Mouse (Mus musculus) erythroid progenitor cell, adult 5-6 weeks (primary cell): ENCODE results near the gene Ldb3. TPM values are rescaled to one million over a fixed set of nuclear protein-coding genes. Genes with fewer than 3 reads are reported as not detected.

ENCODE experiments used
- ATAC-seq: replicated peaks from 2 replicates; pipeline ENCODE4 v1.8.0; 2016; ENCODE audit warnings: moderate number of reproducible peaks, mild to moderate bottlenecking, moderate TSS enrichment, inconsistent platforms; ENCODE audit not compliant: poor library complexity, low FRiP score, severe bottlenecking
- total RNA-seq, 2 experiments: library from RNA; stranded (forward) in 1 of 2; stranded (reverse) in 1 of 2; fragments of 150-400 nt in 1 of 2; fragments of 186-747, 209-891 nt in 1 of 2; gene quantifications; 2 replicates each; pipeline versions ENCODE4 v1.2.3 to v1.2.4; 2015 to 2017; ENCODE audit warnings: low replicate concordance in 2 of 2

Ldb3 gene
- total RNA-seq, 2 experiments from 2014 or later = not detected

DNA sequence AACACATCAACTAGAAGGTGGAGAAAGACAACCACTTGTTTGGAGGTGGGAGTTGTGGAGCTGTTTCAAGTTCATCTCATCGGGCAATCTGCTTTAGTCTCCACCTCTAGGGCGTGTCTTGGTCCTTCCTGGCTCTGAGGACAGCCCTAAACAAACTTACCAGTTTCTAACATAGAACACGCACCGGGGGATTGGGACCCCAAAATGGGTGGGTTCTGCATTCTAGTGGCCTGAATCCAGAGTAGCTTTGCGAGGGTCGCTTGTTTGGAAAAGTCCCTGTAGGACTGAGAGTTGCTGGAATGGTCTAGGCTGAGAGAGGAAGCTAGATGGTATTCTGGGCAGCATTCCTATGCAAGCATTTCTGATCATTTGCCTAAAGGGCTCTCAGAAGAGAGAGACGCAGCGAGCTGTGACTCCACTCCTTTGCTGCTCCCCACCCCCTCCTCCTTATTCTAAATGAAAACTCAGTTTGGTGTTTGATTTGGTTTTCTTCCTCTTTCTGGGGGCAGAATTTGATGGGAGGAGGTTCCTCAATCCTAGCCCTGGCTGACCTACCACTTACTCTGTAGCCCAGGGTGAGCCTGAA is 70.4 kb downstream of the Ldb3 start:
- no peak for ATAC-seq

DNA sequence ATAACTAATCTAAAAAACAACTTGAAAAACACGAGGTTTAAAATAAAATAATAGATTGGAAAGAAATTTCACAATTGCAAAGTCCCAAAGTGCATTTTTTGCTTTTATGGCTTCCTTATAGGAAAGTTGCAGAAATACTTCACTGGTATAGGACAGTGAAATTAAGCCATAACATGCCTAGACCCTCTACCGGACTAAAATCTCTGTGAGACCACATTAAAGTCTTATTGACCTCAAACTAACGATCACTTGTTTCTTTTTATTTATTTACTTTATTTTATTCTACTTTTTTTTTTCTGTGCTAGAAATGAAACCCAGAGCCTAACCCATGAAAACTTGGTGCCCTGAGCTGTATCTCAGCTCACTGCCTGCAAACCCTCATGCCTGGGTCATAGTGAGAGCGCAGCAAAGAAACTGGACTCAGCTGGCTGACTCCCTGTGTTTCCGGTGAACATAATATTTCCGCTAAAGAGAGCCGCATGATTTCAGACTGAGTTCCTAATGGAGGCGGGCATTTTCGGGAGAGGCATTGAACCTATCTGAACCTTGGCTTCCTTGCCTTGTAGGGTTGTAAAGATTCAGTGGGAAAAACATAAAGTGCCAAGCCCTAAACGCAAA is 71.4 kb downstream of the Ldb3 start:
- ATAC-seq = no peak

DNA sequence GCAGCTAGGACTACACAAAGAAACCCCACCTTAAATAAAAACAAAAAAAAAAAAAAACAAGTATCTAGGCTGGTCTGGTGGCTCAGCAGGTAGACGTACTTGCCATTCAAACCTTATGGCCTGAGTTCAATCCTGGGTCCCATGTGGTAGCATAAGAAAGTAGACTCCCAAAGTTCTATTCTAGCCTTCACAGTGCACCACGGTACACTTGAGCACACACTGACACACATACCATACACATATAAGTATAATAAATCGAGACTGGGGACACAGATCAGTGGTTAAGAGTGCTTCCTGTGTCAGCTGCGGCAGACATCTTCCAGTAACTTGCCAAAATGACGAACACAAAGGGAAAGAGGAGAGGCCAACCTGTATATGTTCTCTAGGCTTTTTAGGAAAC is 72.6 kb downstream of the Ldb3 start:
- ATAC-seq = no peak

DNA sequence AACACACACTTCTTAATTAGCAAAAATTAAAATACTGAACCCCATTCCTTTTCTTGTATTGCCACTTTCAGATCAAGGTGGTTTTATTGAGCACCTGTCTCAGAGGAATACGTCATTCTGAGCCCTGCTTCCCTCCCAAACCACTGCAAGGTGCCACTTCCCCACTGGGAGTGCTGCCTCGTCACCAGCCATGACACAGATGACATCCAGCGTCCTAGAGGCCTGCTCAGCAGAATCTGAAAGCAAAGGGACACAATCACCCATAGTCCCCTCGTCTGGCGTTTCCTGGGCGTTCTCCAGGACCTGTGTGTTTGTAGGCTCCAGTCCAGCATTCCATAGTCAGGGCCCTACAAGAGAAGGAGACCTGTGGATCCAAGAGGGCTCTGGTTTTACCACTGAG is 74.4 kb downstream of the Ldb3 start:
- ATAC-seq = no peak

DNA sequence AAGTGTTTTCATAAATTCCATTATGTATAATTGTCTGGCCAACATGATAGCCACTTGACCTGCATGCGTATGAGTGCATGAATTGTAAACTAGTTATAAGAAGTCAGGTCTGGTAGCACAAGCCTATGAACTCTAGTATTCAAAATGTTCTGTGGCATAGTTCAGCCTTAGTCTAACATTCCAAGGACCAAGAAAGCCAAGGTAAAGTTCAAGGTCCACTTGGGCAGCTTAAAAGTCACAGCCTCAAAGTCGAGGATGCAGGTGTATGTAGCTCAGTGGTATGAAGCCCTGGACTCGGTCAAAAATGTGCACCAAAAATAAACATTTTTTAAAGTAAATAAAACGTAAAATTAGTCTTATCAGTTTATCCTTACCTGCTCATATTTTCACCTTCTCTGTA is 75.9 kb downstream of the Ldb3 start:
- no peak for ATAC-seq

DNA sequence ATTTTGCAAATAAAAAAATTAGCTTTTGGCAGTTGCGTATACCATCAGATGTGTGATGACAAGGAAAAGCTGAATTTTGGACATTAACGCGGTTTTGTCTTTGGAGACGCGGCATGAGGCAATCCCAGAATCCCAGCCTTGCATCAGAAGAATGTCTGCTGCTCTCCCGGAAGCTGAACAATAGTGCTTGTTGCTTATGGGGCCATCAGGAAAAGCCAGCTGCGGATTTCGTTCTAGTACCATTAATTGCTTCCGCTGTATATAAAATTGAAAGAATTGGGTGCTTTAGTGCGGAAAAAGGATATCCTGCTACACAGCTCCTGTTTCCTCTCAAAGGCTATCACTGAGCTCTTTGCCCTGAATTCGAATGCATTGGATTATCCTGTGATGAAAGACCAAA is 76.6 kb downstream of the Ldb3 start:
- ATAC-seq = no peak

DNA sequence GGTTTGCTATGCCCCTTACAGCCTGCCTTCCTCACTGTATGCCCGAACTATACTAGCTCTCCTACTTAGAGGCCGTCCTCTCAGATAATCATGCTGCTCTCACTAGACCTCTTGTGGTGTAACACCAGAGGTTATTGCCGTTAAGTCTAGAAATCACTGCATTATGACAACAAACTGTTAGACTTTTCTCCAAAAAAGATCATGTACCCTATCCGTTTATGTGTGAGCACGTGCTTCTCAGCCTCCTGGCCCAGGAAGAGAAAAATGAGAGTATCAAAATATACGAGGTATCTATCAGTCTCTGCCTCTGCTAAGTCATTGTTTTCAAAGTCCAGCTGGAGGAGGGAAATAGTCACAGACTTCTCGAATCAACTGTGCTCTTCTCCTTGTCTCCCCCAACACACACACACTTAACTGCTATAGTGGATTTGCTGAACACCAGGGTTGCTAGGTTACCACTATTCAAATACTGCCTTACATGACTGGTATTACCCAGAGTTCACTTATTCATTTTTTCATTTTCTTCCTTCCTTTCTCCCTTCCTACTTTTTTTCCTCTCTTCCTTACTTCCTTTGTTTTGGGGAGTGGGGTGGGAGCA is 79.5 kb downstream of the Ldb3 start:
- no peak for ATAC-seq

DNA sequence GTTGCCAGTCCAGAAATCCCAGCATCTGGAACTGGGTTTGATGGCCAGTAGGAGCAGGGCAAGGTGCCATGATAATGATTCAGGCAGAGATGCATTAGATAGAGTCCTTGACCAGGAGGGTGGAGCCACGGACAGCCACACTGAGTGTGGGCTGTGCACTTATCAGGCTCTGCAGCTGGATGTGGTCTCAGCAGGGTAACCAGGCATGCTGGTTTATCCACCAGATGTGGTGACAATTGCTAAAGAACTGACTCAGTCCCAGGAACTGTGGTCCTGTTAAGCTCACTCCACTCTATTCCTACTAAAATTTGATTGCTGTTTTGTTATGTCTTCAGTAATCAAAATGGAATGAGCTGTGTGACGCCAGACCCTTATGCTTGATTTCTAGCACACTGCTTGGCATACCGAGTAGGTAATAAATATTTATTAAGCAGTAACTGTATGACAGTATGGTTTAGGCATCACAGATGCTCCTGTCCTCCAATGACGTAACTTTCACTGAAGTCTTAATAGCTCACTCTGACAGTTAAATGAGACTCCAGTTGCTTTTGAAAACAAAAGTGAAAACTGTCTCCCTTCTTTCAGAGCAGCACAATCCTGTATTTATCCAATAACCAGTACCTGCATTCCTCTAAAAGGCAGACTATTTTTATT is 80.2 kb downstream of the Ldb3 start:
- ATAC-seq = no peak

DNA sequence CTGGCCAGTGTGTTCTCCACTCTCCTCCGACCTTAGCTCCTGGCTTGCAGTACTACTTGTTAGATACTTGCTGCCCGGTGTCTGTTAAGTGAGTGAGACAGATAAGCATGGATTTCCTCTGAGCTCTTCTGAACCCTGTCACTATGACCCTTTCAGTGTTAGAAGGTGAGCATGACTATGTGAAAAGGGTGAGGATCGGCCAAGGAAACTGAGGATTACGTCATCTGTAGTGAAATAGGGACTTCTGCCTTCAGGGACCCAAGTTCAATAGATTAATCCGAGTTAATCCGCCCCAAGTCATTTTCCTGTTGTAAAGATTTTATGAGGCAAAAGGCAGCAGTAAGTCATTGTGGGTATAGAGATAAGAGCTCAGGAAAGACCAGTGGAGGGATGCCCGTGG is 83.2 kb downstream of the Ldb3 start:
- no peak for ATAC-seq

DNA sequence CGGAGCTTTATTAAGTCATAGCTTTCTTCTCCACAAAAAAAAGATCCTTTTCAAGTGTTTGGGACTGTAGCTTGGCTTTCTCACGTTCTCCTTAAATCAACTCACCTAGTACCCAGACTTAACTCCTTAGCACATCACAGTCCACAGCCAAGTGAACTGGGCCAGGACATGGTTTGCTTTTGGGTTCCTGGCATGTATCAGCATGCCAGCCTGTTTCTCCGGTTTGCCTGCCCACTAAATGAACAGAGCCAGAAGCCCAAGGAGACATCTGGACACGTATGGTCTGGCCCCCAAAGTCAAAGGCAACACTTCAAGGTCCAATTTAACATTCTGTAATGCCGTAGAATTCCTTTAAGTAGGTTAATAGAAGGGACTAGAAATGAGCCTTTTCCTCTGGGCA is 84.1 kb downstream of the Ldb3 start:
- no peak for ATAC-seq

DNA sequence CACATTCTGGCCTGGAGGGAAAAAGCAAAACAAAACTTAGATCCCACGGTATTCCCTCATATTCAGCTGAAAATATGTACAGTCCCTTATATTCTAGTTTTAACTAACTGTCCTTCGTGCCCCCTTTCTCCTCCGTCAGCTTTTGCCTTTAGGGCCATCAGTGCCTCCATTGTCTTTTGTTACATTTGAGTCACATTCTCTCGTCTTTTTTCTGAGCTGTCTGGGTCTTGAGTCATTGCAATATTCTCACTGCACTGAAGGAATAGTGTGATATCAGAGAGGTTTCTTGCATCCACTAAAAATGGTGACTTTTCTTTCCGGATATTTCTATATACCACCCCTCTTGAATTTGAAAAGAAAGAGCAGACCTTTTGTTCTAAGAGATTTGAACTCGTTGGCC is 84.7 kb downstream of the Ldb3 start:
- no peak for ATAC-seq

DNA sequence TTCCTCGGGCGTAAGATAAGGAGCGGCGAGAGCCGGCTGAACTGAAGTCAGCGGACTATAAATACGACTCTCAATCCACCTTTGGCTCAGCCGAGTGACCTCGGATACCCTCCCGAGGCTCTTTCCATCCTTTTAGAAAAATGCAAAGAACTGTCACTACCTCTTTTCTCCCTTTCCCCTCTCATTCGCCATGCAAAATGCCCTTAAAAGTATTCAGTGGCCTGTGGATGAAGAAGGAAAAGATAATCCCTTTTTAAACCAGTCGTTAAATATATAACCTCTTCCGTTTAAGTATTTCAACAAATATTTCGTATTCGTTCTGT is 85.2 kb downstream of the Ldb3 start, which contains the start of gene Bmpr1a:
Bmpr1a (minus strand) TSS at position 17 of the 323 bp plus-strand sequence.
- ATAC-seq = no peak

DNA sequence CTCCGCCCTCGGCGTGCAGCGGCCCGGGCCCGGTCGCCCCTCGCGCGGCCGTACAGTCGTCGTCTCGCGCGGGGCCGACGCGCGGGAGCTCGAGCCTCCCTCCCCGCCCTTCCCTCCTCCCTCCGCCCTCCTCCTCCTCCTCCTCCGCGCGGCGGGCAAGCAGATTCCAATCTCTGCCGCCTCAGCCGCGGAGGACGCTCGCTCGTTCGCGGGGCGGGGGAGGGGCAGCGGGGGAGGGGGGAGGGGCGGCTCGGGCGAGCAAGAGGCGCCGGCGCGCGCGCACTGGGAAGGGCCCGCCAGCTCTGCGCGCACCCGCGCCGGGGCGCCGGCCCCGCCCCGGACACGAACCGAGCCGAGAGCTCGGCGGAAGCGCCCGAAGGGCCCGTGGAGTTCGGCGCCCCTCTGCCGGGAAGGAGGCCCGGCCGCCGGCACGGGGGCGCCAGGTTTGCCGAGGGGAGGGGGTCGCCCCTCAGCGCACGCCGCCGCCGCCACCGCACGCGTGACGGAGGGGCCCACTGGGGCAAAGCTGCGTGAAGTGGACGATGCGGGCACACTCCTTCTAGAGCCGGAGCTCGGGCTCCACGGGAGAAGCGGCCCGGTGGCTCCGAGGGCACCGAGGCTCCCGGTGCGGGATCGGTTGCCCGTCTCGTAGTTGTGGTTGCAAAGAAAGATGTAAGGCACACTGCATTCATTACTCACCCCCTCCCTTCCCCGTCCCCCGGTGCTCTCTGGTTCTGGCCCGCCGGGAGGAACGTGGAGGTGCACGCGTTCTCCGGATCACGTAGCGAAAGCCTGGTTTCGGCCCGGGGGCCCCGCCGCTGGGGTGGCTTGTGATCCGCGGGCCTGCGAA is 85.8 kb downstream of the Ldb3 start:
- ATAC-seq = no peak

DNA sequence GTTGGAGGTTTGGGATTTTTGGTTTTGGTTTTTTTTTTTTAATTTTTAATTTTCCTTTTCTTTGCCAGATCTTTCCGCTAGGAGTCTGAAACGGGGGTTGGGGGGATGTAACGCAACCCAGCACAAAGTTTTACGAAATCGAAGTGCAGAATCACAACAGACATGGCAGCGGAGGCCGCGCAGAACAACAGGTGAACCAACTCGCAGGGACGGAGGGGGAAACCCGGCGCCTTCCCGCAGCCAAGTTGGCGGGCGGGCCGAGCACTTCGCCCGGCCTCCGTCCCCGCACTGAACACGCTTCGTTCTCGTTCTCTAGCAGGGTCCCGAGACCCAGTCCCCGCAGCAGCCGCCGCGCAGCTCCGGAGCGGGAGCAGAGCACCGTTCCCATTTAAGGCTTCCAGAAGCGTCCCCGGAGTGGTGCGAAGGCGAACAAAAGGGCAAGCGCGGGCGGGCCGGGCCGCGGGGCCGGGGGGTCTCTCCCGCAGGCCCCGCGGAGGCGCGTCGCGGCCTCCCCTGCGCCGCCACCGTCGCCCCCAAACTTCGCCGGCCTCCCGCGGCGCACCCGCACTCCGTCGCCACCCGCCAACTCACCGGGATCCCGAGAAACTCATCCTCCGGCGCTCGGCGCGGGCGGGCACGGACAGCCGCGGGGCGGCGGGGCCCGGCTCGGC is 86.5 kb downstream of the Ldb3 start:
- no peak for ATAC-seq

DNA sequence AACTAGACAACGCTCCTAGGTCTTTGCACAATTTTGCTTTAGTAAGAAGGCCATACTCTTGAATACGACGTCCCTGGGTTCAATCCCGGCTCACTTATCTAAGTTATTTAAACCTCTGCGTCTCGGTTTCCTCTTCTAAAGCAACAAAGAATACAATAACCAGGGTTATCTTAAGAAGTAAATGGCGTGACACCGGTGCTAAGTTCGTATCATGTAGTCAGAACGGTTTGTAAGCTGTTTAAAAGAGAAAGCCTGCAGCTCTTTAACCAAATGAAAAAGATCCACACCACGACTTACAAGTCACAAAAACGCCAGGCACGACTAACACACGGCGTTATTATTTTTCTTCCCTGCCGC is 87.1 kb downstream of the Ldb3 start:
- no peak for ATAC-seq

DNA sequence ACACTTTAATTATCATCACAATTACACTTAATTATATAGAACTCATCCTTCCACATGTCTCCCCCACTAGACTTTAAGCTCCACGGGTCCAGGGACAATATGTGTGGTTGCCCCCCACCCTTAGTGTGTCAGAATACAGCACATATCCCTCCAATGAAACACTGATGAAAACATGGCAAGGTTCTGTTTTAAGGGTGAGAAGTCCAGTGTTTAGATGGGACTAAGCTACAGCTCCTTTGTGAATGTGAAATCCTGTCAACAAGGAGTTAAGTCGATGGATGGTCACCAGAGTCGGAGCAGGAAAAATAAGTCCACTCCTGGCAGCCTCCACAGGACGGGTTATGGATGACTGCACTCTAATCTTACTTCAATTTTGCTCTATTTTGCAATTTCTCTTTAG is 88.2 kb downstream of the Ldb3 start:
- ATAC-seq = no peak

DNA sequence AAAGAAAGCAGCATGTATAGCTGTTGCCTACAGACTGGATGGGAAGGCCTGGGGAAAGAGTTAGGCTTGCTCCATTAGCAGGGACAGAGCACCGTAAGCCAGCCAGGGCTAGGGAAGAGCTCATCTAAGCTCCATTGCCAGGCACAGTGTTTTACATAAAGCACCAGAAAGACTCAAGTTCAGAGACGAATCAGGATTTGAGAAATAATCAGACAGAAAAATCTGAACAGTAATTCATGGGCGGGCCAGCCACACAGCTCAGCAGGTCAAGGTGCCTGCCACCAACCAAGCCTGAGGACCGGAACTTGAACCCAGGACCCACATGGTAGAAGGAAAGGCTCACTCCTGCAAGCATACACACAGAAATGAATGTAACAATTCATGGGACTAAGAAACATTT is 88.8 kb downstream of the Ldb3 start:
- ATAC-seq = no peak

DNA sequence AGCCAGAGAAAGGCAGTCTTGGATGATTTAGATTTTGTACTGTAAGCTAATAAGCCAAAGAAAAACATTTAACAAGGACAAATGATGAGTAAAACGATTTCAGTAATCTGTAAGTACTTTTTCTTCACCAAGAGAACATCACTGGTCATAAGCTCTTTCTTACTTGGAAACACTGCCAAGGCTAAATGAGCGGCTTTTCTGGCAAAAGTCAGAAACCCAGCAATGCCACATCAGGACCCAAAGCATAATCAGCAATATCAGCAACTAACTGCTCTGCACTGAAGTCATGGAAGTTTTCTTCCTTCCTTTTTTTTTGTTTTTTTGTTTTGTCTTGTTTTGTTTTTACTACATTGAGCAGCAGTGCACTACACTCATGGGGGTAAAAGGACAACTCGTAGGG is 91.1 kb downstream of the Ldb3 start:
- ATAC-seq = no peak

DNA sequence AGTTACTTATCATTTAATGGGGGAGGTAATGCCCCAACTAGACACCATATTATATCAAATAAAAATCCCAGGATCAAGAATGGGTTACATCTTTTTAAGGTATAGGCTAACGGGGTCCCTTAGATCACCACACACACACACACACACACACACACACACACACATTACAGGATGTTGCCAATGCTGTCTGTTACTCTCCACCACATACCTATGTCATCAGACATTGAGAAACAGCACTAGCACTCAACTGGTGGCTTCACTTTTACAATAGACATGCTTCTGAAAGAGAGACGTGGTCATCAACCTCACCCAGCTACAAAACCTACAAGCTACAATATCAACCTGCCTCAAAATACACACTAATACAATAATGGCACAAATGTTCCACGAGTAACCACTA is 94.8 kb downstream of the Ldb3 start:
- ATAC-seq = no peak

DNA sequence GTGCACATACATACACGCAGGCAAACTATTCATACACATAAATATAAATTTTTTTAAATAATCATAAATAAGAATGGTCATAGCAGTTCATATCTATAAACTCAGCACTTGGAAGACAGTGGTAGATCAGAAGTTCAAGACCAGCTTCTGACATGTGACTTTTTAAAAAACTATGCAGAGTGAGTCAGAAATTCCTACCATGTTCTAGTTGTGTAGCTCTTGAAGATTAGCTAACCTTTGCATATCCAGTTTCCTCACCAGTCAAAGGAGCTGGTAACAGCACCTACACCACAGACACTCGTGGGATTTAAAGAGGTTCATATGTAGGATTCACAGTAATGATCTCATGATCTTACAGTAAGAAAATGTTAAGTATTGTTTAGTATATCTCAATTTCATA is 95.8 kb downstream of the Ldb3 start:
- ATAC-seq = no peak
